Mouse (Mus musculus): Measurements from ENCODE around the gene Elp5. TPM values are rescaled to one million over a fixed set of nuclear protein-coding genes. Genes with fewer than 3 reads are reported as not detected.
A peak's percentile ranks its signal among the peaks of the same experiment; 100 is the strongest.
"Not testable (repeated sequence)": the region's sequence is repeated elsewhere in the genome, so short reads cannot be mapped to it uniquely, and the experiment has no call there.

The Elp5 gene
- polyA plus RNA-seq, 1 experiment, result 11.0 TPM

DNA sequence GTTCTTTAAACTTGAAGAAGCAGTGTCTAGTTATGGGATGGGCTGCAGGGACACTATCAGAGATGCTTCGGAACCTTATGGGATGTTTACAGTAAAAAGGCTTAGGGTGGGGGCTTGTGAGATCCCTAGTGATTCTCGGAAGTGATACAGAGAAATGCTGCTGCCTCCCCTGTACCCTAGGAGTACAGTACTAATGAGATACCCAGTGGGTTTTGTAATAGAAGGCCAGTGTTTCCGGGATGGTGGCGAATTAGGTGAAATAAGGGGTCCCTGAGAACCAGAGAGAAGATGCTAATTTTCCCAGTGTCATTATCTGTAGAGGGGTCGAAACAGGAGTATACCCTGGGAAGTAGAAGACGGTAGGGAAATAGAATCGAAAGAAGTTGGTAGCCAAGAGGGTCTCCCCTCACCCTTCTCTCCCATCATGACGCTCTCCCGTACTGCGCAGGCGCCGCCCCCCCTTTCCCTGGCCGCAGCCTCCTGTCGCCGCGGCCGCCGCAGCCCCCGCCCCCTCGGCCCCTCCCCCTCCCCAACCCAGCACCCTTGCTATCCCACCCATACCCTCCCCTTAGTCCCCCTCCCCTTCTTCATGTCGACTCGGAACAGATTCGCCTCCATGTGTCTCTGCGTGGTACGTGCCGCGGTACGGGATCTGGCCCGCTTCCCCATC, 41.3 kb upstream of the Elp5 start:
- peaks cover 73% of the 10 kb centered on the region for H3K4me1 ChIP-seq
- TF ChIP-seq FLI1 (IDR thresholded peaks at IDR 0.05; ENCODE audit: low read length) (no peak), GATA1 (IDR thresholded peaks at IDR 0.05; ENCODE audit: borderline replicate concordance, low read length) (no peak)
- H3K9me3 ChIP-seq, result no peaks in the 10 kb centered on the region
- no peak overlapping the region for H3K4me3 ChIP-seq (replicated peaks)
- no peaks in the 10 kb centered on the region for H3K36me3 ChIP-seq (replicated peaks; ENCODE audit: low read length)
- no peaks in the 10 kb centered on the region for H3K27me3 ChIP-seq (replicated peaks)

DNA sequence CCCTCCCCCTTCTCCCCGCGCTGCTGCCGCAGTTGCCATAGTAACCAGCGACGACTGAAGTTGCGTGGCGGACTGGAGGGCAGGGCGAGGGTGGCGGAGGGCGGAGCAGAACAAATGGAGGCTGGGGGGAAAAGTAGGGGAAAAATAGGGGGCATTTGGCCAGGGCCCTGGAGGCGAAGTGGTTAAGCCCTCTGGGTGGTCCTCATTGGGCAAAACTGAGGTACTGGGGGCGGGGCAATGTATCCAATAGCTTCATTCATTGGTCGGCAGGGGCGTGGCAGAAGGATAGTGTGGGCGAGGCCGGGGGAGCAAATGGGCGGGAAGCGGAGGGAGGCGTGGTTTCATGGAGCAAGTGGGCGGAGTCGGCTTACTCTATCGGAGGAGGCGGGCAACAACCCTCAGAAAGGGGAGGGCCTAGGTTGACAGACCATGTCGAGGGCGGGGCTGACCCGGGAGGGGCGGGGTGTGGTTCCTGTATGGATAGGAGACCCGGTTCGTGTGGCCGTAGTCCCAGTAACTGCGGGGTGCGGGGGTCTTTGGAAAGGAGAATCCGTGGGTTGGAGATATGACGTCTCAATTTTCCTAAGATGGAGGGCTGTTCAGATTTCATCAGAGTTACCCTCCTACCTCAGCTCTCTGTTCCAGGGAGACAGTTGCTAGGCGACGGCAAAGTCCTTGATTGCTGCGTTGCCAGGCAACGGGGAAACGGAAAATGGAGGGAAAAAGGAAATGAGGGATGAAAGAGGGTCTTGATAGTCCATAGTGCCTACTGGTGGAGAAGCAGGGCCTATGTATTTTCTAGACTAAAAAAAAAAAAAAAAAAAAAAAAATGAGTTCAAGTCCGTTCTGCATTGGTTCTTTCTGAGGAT, 39.2 kb upstream of the Elp5 start:
- Histone ChIP-seq H3K27me3 (replicated peaks) (no peaks in the 10 kb centered on the region), H3K4me3 (replicated peaks) (peak overlapping the region; percentile 93), H3K9me3 (no peaks in the 10 kb centered on the region), H3K36me3 (replicated peaks; ENCODE audit: low read length) (no peaks in the 10 kb centered on the region), H3K4me1 (peaks cover 73% of the 10 kb centered on the region)
- no peak for TF ChIP-seq GATA1 (IDR thresholded peaks at IDR 0.05; ENCODE audit: borderline replicate concordance, low read length)
- no peak for TF ChIP-seq FLI1 (IDR thresholded peaks at IDR 0.05; ENCODE audit: low read length)

DNA sequence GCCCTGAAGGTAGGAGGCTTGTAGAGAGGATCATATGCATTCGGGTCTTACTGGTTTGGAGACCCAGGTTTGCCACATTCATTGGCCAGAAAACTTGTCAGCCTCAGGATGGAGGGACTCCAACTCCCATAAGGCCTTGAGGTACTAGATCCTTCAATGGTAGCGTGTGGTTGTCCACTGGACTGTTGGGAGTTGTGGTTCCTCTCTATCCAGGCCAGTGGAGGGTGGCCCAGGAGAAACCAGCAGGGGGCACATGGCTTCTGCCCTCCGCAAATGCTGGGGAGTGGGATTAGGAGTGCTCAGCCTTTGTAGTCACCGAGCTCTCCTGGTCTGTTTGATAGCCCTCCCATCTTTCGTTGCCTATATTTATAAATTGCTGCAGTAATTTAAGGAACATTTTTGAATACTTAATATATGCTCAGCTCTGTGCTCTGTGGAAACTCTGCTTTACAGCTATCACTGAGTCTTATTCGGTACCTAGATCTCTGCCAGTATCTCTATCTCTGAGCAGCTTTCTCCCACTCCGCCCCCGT, 38.5 kb upstream of the Elp5 start:
- no peaks in the 10 kb centered on the region for H3K36me3 ChIP-seq (replicated peaks; ENCODE audit: low read length)
- TF ChIP-seq FLI1 (IDR thresholded peaks at IDR 0.05; ENCODE audit: low read length) (no peak), GATA1 (IDR thresholded peaks at IDR 0.05; ENCODE audit: borderline replicate concordance, low read length) (no peak)
- peaks cover 71% of the 10 kb centered on the region for H3K4me1 ChIP-seq
- no peaks in the 10 kb centered on the region for H3K9me3 ChIP-seq
- H3K27me3 ChIP-seq (replicated peaks), result no peaks in the 10 kb centered on the region
- peak overlapping the region; percentile 93 for H3K4me3 ChIP-seq (replicated peaks)

DNA sequence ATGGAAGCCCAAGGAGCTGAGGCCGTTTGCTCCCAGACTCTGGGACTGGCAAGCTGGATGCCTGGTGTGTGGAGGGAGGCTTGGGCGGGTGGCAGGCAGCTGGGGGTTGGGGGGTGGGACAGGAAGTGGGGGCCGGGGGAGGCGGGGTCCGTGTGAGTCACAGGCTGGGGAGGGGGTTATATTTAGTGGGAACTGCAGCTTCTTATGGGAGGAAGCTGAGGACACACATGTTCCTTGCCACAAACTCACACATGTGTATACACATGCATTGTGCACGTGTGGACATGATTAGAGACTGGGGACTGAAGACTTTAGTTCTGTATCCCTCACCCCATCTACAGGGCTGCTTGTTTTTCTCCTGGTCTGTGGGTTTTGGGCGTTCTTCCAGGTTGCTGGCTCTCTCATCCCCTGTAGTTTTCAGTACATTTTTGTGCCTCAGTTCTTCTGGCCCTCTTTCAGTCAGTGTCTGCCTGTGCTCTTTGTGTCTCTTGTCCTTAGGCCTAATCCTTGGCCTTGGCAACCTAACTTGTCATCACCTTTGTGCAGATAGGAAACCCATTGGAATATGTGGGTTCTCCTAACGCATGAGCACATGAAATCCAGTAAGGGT, 37.8 kb upstream of the Elp5 start:
- no peaks in the 10 kb centered on the region for H3K36me3 ChIP-seq (replicated peaks; ENCODE audit: low read length)
- peak overlapping the region; percentile 93 for H3K4me3 ChIP-seq (replicated peaks)
- TF ChIP-seq GATA1 (IDR thresholded peaks at IDR 0.05; ENCODE audit: borderline replicate concordance, low read length), result no peak
- H3K27me3 ChIP-seq (replicated peaks), result no peaks in the 10 kb centered on the region
- no peaks in the 10 kb centered on the region for H3K9me3 ChIP-seq
- H3K4me1 ChIP-seq, result peaks cover 78% of the 10 kb centered on the region

DNA sequence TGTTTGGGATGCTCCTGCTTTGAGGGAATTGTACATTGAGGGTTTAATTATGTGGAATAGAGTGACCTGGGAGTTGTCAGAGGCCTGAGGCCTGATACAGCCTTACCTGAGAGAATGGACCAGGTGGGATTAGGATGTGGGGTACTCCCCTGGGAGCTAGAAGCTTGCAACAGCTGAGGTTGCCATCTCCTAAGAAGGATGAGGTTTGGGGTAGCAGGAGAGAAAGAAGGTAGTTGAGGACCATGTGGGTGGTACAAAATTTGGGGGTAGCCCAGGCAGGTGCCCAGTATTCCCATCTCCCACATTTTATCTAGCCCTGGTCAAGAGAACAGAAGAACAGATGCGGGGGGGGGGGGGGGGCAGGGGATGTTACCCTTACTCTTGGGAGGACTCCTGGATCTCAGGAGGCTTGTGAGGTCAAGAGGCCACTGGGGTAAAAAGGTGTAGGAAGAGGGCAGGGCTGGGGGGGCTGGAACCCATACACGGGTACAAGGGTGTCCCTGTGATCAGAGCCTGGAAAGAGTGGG, 37.2 kb upstream of the Elp5 start:
- Histone ChIP-seq H3K9me3 (no peaks in the 10 kb centered on the region), H3K36me3 (replicated peaks; ENCODE audit: low read length) (no peaks in the 10 kb centered on the region), H3K27me3 (replicated peaks) (no peaks in the 10 kb centered on the region), H3K4me3 (replicated peaks) (peak overlapping the region; percentile 92), H3K4me1 (peaks cover 83% of the 10 kb centered on the region)
- TF ChIP-seq GATA1 (IDR thresholded peaks at IDR 0.05; ENCODE audit: borderline replicate concordance, low read length) (no peak), FLI1 (IDR thresholded peaks at IDR 0.05; ENCODE audit: low read length) (no peak)

DNA sequence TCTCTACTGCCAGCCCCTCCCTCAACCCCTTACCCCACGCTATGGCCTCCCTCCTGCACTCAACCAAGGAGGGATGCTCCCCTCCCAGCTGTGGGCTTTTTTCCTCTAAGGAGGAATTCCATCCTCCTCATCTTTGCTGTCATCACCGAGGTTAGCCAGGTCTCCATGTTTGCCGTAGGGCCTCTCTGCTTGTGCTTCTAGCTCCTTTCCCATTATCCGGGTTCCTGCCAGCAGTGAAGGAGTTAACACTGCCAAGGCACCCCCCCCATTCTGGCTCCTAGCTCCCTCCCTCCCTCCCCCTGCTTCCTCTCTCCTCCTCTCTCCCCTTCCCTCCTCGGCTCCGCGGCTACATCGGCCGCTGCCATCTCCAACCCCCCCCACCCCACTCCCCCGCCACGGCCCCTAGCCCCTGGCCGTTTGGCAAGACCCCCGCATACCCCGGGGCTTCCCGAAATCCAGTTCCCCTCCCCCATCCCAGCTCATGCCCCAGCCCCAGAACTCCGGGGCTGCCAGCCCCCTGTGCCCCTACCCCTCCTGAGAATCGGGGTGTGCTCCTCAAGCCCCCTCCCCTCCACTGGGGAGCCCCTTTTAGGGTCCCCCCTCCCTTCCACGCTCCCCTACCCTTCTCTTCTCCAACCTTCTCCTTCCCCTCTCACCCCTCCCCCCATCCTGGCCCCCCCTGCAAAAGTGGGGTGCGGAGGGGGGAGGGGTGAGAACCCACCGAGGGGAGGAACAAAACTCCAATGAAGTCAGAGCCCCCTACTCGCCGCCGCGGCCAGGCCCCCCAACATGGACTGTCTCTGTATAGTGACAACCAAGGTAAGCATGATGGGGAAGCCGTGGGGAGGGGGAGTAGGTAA, 36.0 kb upstream of the Elp5 start:
- peaks cover 9% of the 10 kb centered on the region for H3K36me3 ChIP-seq (replicated peaks; ENCODE audit: low read length)
- peak overlapping the region; percentile 92 for H3K4me3 ChIP-seq (replicated peaks)
- H3K9me3 ChIP-seq, result no peaks in the 10 kb centered on the region
- H3K4me1 ChIP-seq, result peaks cover 88% of the 10 kb centered on the region
- TF ChIP-seq GATA1 (IDR thresholded peaks at IDR 0.05; ENCODE audit: borderline replicate concordance, low read length) (no peak), FLI1 (IDR thresholded peaks at IDR 0.05; ENCODE audit: low read length) (no peak)
- H3K27me3 ChIP-seq (replicated peaks), result no peaks in the 10 kb centered on the region

DNA sequence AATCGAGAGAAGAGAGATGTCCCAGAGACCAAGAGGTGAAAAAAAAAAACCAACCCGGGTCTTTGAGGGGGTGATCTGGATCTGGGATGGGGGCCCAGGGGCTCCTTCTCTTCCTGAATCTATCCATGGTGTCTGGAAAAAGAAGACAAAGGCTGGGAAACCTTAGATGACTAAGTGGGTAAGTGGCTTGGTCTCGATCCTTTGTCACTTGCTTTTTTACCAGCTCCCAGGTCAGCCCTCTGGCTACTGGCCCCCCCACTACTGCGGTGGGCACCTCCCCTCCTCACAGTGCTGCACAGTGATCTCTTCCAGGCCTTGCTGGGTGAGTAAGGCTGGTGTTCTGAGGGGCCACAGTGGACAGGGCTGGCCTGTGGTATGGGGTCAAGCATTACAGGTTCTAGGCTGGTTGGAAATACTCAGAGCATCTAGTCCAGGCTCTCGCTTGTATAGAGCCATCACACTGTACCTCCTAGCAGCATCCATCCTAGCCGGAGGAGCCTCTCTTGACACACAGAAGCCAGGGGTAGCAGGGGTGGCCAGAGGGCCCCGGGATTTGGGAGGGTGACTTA, 35.0 kb upstream of the Elp5 start:
- H3K27me3 ChIP-seq (replicated peaks), result no peaks in the 10 kb centered on the region
- H3K4me3 ChIP-seq (replicated peaks), result peak overlapping the region; percentile 92
- H3K9me3 ChIP-seq, result no peaks in the 10 kb centered on the region
- TF ChIP-seq FLI1 (IDR thresholded peaks at IDR 0.05; ENCODE audit: low read length), result no peak
- no peak for TF ChIP-seq GATA1 (IDR thresholded peaks at IDR 0.05; ENCODE audit: borderline replicate concordance, low read length)
- peaks cover 89% of the 10 kb centered on the region for H3K4me1 ChIP-seq
- peaks cover 20% of the 10 kb centered on the region for H3K36me3 ChIP-seq (replicated peaks; ENCODE audit: low read length)

DNA sequence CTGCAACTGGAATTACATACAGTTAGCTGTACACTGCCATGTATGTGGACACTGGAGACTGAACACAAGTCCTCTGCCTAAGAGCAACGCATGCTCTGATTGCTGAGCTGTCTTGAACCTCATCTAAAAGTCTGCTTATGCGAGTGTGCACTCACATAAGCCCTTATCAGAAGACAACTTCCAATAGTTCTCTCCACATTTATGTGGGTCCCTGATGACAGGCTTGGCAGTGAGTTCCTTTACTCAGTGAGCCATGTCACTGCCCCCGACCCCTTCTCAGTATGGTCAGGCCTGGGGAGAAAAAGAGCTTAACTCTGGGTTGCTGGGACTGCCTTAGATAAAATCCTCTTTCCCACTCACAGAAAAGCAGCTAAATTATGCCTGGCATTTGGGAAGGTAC, 34.4 kb upstream of the Elp5 start, which contains the start of gene Dlg4:
Gene Dlg4 (plus strand): TSS at position 274 of the 400 bp plus-strand sequence.
- Histone ChIP-seq H3K9me3 (no peaks in the 10 kb centered on the region), H3K27me3 (replicated peaks) (no peaks in the 10 kb centered on the region), H3K4me3 (replicated peaks) (peak within 1 kb of the TSS; percentile 92), H3K36me3 (replicated peaks; ENCODE audit: low read length) (peaks cover 26% of the 10 kb centered on the region), H3K4me1 (peaks cover 82% of the 10 kb centered on the region)
- TF ChIP-seq GATA1 (IDR thresholded peaks at IDR 0.05; ENCODE audit: borderline replicate concordance, low read length), result no peak
- no peak for TF ChIP-seq FLI1 (IDR thresholded peaks at IDR 0.05; ENCODE audit: low read length)

DNA sequence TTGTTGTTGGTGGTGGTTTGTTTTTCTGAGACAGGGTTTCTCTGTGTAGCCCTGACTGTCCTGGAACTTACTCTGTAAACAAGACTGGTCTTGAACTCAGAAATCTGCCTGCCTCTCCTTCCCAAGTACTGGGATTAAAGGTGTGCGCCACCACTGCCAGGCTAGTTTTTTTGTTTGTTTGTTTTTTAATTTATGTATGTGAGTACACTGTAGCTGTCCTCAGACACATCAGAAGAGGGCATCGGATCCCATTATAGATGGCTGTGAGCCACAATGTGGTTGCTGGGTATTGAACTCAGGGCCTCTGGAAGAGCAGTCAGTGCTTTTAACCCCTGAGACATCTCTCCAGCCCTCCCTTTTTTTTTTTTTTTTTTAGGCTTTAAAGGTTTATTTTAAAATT, 33.9 kb upstream of the Elp5 start:
- H3K4me1 ChIP-seq, result peaks cover 78% of the 10 kb centered on the region
- not testable (repeated sequence) for H3K27me3 ChIP-seq (replicated peaks)

More for the DNA sequence above, 33.9 kb upstream of the Elp5 start:
- peaks cover 31% of the 10 kb centered on the region for H3K36me3 ChIP-seq (replicated peaks; ENCODE audit: low read length)
- H3K4me3 ChIP-seq (replicated peaks); H3K9me3 ChIP-seq: not testable (repeated sequence)
